Mouse (Mus musculus): ENCODE results near the gene Gm28051.

Gm28051 gene

DNA sequence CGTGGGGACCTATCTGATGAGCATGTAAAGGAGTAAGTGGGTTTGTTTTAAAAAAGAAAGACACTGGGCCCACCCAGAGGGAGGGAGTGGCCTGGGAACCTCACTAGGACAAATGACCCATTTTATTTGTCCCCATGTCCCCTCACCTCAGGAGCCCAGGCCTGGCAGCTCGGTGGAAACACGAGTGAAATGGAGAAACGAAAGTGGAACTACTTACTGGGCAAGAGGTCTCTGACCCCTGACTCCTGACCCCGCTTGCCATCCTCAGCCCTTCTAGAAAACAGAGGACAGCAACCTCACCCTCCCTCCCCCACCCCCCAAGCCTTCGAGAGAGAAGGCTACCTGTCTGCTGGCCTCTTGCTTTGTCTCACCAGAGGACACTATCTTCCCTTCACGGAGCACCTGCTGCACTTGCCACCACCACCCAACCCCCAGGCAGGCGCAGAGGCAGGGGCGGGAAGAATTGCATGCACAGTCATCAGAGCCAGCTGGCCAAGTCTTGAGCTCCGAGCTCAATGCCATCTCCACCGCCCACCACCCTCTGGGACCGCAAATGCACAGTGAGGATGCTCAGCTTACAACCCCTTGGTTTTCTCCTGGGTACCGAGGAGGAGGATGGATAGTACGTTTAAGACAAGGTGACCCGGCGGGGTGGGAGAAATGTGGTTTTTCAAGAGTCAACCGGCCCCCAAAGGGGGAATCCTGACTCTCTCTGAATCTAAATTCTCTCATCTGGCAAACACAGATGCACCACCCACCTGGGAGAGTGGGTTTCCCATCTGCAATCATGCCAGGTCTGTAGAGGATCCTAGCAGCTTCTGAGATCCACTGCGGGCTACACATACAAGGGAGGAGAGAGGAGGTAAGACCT is 62.0 kb downstream of the Gm28051 start:
- in situ Hi-C loops (cut with MboI; ENCODE audit: unreplicated experiment in 2 of 2) = no loop called here

GRCm38 (mm10) chr12:102691761-102692160 is 65.8 kb downstream of the Gm28051 start:
- in situ Hi-C loops (cut with MboI; ENCODE audit: unreplicated experiment in 2 of 2) = no loop called here

GRCm38 (mm10) chr12:102691180-102691579 is 66.4 kb downstream of the Gm28051 start:
- in situ Hi-C loops (cut with MboI; ENCODE audit: unreplicated experiment in 2 of 2) = no loop called here

DNA sequence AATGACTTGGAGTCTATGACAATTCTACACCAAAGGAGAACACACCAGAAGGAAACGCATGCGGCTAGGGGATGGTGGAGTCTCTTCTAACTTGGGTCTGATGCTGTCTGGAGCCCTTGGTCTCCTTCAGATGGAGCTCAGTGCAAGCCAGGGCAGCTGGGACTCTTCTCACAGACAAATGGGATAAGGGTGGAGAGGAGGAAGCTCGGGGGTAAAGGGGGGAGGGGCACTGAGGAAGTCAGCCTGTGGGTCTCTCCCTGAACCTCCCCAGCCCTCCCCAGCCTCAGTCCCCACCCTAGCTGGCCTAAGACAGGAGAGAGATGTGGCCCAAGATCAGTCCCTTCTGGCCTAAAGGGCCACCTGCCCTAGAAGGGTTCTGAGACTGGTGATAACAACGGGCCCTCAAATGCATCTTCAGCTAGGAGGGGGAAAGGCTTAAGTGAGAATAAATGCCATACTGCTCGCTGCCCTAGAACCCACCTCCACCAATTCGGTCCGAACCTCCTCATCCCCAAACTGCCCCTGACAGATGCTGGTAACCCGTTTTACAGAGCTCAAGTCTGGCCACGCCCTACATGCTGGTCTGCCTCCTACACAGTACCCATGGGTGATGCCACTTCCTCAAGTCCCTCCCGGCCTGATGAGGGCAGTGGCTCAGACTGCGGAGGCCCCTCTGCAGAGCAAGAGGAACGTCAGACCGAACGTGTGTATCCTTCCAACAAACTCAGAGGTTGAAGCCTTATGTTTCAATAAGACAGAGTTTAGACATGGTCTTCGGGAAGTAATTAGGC is 67.6 kb downstream of the Gm28051 start:
- in situ Hi-C loops (cut with MboI; ENCODE audit: unreplicated experiment in 2 of 2) = no loop called here

- in situ Hi-C loops (cut with MboI; ENCODE audit: unreplicated experiment in 2 of 2) = no loop called here
These were observed 71.2 kb downstream of the Gm28051 start for GRCm38 (mm10) chr12:102686321-102686720.

- in situ Hi-C loops (cut with MboI; ENCODE audit: unreplicated experiment in 2 of 2) = no loop called here
These were observed 72.0 kb downstream of the Gm28051 start for GRCm38 (mm10) chr12:102685523-102685931.

GRCm38 (mm10) chr12:102684720-102685386 is 72.7 kb downstream of the Gm28051 start:
- in situ Hi-C loops (cut with MboI; ENCODE audit: unreplicated experiment in 2 of 2) = no loop called here

DNA sequence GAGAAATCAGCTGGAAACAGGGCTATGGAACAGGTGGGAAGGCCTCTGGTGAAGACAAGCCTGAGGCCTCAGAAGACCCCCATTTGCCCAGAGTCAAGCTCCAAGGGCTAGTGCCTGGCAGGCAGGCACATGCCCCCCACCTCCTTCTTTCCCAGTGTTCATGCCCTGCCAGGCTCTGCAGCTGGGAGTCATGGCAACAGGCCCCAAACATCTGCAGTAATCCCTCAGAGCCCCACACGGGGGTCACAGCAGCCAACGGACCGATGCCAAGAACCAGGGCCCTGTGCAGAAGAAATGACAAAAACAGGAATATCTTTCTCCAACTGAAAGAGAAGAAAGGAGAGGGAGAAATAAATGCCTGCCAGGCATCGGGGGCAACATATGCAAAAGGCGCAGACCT is 73.6 kb downstream of the Gm28051 start:
- in situ Hi-C loops (cut with MboI; ENCODE audit: unreplicated experiment in 2 of 2) = no loop called here

GRCm38 (mm10) chr12:102683438-102683837 is 74.1 kb downstream of the Gm28051 start:
- in situ Hi-C loops (cut with MboI; ENCODE audit: unreplicated experiment in 2 of 2) = no loop called here

GRCm38 (mm10) chr12:102682722-102683299 is 74.8 kb downstream of the Gm28051 start:
- in situ Hi-C loops (cut with MboI; ENCODE audit: unreplicated experiment in 2 of 2) = no loop called here

GRCm38 (mm10) chr12:102682085-102682484 is 75.5 kb downstream of the Gm28051 start:
- in situ Hi-C loops (cut with MboI; ENCODE audit: unreplicated experiment in 2 of 2) = no loop called here

DNA sequence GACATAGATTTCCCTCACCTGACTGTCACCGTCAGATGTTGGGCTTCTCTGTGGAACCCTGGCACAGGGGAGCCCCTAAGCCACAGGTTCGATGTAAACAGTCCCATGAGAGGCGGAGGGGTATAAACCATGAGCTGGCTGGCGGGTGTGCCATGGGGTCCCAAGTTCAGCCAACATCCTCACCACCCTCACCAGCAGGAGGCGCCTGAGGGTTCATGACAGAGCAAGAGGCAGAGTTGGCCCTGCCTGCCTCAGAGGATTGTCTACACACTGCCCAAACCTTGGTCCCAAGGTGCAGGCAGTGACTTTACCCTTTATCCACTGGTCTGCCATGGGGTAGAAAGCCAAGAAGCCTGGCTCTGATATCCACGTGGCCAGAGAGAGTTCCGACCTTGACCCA is 76.0 kb downstream of the Gm28051 start:
- in situ Hi-C loops (cut with MboI; ENCODE audit: unreplicated experiment in 2 of 2) = no loop called here

- in situ Hi-C loops (cut with MboI; ENCODE audit: unreplicated experiment in 2 of 2) = no loop called here
These were observed 78.7 kb downstream of the Gm28051 start for GRCm38 (mm10) chr12:102678820-102679219.

GRCm38 (mm10) chr12:102677089-102677488 is 80.5 kb downstream of the Gm28051 start:
- in situ Hi-C loops (cut with MboI; ENCODE audit: unreplicated experiment in 2 of 2) = no loop called here

DNA sequence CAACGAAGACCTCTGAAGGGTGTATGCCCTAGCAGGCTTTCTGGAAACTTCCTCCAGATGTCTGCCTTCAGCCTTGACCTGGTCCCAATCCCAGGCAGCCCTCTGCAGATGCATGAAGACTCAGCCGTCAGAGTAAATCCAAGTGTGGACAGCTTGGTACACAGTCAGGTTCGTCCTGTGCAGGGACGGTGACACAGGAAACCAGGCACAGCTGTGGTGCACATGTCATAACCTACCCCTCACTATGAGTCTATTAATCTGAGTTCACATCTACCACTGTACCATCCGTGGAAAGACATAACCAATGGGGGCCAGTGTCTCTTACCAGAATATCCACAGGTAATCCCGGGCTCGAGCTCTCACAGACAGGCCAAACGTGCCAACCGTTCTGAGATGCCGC is 83.0 kb downstream of the Gm28051 start:
- in situ Hi-C loops (cut with MboI; ENCODE audit: unreplicated experiment in 2 of 2) = no loop called here

GRCm38 (mm10) chr12:102674123-102674522 is 83.4 kb downstream of the Gm28051 start:
- in situ Hi-C loops (cut with MboI; ENCODE audit: unreplicated experiment in 2 of 2) = no loop called here

- in situ Hi-C loops (cut with MboI; ENCODE audit: unreplicated experiment in 2 of 2) = no loop called here
These were observed 84.4 kb downstream of the Gm28051 start for GRCm38 (mm10) chr12:102672857-102673839.

DNA sequence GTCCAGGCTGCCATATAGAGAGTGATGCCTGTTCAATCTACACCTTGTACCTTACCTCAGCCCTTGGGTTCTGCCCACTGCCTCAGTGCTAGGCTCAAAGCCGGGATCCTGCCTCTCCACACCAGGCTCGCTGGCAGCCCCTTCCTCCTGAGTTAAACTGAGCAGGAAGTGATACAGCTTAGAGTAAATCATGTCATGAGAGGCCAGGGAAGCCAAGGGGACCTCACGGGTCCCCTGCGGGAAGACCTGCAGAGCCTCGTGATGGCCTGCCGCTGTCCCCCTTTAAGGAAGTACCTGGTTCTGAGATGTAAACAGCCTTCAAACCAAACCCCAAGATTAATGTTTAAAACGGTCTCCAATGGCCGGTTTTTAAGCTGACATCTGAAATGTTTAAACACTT is 85.4 kb downstream of the Gm28051 start:
- in situ Hi-C loops (cut with MboI; ENCODE audit: unreplicated experiment in 2 of 2) = no loop called here

- in situ Hi-C loops (cut with MboI; ENCODE audit: unreplicated experiment in 2 of 2) = no loop called here
These were observed 86.7 kb downstream of the Gm28051 start for GRCm38 (mm10) chr12:102670848-102671247.

Data from v-Abl transformed pro-B cells (cell line).